Mouse (Mus musculus): ENCODE results near the gene S100a13. TPM values are rescaled to one million over a fixed set of nuclear protein-coding genes. Genes with fewer than 3 reads are reported as not detected.

Gene S100a13
- total RNA-seq (2021): 10 to 100 TPM; 29.1 to 29.8 TPM
- long read RNA-seq, experiment 1, partial matches to known transcripts: 25 of 28 reads
- long read RNA-seq, experiment 1, other reads (novel, unspliced or antisense): 3 of 28 reads
- long read RNA-seq, experiment 2, partial matches to known transcripts: 30 of 32 reads
- long read RNA-seq, experiment 2, other reads (novel, unspliced or antisense): 2 of 32 reads

DNA sequence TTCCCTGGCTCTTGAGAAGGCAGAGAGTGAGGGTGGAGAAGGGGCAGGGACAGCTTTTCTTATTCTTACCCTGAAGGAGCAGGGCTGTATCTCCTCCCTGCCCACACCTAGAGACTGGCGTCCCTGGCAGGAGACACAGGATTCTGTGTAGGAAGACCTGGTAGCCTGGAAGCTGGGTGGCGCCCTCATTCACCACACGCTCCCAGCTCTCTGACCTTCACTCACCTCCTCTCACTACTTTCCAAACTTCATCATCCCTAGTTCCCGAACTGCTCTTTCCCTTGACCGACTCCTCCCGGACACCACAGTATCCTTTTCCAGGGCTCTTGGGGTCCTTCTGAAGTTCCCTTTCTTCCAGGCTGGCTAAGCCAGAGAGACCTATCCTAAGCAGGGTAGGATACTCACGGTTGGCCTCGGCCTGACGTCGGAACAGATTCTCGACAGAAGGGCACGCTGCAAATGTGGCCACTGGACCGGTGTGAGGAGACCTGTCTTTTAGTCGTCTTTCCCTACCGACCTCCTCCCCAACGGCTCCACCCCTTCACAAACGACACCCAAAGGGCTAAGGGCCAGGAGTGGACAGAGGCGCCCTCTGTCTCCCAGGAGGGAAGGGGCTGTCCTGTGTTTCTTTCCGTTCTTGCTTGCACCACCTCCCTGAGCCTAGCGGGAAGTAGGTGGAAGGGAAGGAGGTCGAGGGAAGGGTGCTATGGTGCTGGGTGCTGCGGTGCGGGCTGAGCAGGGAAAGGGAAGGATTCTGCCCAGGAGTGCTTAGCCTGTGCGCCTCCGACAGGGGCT lies at the start of gene S100a13, which contains the start of gene S100a1:
TSS of gene S100a13 (plus strand) at position 640 of the 795 bp plus-strand sequence.
TSS of gene S100a1 (minus strand) at position 597 of the 795 bp plus-strand sequence.
- DNase-seq: peak; percentile 75 to 80
- intact Hi-C loops (cut with DNase I): no loop called here

GRCm38 (mm10) chr3:90464552-90465080 lies 49.6 kb upstream of the S100a13 start:
- peak; percentile 44 to 45 for DNase-seq
- intact Hi-C loops (cut with DNase I): loop anchor here (2.0 to 10.0 kb wide), 2 partner anchors 32 to 170 kb away; partner anchors contain the start of genes Gatad2b and Ints3

GRCm38 (mm10) chr3:90465081-90465685 lies 49.1 kb upstream of the S100a13 start:
- DNase-seq: peak; percentile 42 to 50
- intact Hi-C loops (cut with DNase I): loop anchor here (2.0 to 10.0 kb wide), 2 partner anchors 32 to 170 kb away; partner anchors contain the start of genes Gatad2b and Ints3

- intact Hi-C loops (cut with DNase I): loop anchor here (1.0 to 10.0 kb wide), 3 partner anchors 33 to 171 kb away; partner anchors contain the start of genes Gatad2b and Ints3
- DNase-seq: peak; percentile 68 to 72
These were observed 48.4 kb upstream of the S100a13 start, which contains the start of gene Npr1 for GRCm38 (mm10) chr3:90465686-90466310. Gene Npr1 (minus strand): TSS chr3:90465866.

- intact Hi-C loops (cut with DNase I): loop anchor here (1.0 to 10.0 kb wide), 2 partner anchors 54 to 172 kb away; partner anchors contain the start of gene Gatad2b
- peak; percentile 58 to 76 for DNase-seq
These were observed 47.9 kb upstream of the S100a13 start for GRCm38 (mm10) chr3:90466311-90466766.

- intact Hi-C loops (cut with DNase I): loop anchor here (10.0 kb wide), 1 partner anchor 173 kb away; the partner anchor contains the start of gene Gatad2b
- DNase-seq: no peak
These were observed 46.5 kb upstream of the S100a13 start for GRCm38 (mm10) chr3:90467618-90468300.

GRCm38 (mm10) chr3:90472213-90472612 lies 42.0 kb upstream of the S100a13 start:
- intact Hi-C loops (cut with DNase I): no loop called here
- peak; percentile 32 to 62 for DNase-seq

DNA sequence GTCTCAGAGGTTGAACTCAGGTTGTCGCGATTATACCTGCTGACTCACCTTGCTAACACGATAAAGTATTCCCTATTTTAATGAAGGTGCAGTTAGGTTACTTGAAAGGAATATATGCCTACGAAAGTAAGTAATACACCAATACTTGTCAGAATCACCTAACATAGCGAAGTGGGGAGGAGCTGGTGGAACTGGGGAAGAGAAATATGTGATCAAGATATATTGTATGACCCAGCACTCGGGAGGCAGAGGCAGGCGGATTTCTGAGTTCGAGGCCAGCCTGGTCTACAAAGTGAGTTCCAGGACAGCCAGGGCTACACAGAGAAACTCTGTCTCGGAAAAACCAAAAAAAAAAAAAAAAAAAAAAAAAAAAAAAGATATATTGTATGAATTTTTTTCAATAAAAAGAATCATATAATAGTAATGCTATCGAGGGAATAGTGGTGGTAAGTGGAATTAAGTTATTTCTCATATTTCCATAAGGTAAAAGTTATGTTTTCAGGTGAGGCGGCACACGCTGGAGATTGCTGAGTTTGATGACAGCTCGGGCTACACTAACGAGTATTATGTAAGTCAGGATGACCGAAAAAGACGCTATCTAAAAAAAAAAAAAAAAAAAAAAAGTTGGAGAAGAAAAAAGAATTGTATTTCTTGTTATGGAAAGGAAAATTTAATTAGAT lies 38.9 kb upstream of the S100a13 start:
- no peak for DNase-seq

GRCm38 (mm10) chr3:90475831-90476611 lies 38.2 kb upstream of the S100a13 start, which contains the start of gene Ilf2:
Gene Ilf2 (plus strand): TSS chr3:90476126.
- DNase-seq: peak; percentile 92 to 95
- intact Hi-C loops (cut with DNase I): no loop called here

More for the DNA sequence above, 38.9 kb upstream of the S100a13 start:
- intact Hi-C loops (cut with DNase I): no loop called here

- DNase-seq: no peak
- intact Hi-C loops (cut with DNase I): no loop called here
These were observed 27.2 kb upstream of the S100a13 start for GRCm38 (mm10) chr3:90486998-90487397.

GRCm38 (mm10) chr3:90488576-90488975 lies 25.7 kb upstream of the S100a13 start:
- intact Hi-C loops (cut with DNase I): no loop called here
- DNase-seq: no peak

DNA sequence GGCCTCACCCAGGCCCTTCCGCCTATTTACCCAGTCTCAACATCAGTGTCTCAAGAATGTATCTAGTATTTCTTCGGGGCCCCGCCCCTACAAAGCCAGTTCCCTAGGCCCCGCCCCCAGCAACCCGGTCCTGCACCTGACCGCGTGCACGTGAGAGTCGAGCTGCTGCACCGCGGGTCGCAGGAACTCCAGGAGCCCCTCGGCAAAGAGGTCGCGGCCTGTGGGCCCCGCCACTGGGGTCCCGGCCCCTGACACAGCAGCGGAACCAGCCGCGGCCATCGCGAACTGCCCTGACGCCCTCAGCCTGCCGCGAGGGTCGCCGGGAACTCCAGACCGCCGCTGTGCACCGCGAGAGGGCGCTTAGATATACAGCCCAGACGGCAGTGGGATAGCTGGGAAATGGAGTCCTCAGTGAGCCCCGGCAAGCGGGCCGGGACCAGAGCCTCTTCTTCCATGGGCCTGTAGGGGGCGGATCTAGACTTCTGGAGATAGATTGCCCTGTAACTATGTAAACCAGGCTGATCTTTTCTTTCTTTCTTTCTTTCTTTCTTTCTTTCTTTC lies 23.5 kb upstream of the S100a13 start, which contains the start of gene Snapin:
TSS of gene Snapin (minus strand) at position 338 of the 561 bp plus-strand sequence.
- peak; percentile 95 to 97 for DNase-seq
- intact Hi-C loops (cut with DNase I): loop anchor here (2.0 to 5.0 kb wide), 2 partner anchors 124 to 217 kb away; no protein-coding TSS in a partner anchor

DNA sequence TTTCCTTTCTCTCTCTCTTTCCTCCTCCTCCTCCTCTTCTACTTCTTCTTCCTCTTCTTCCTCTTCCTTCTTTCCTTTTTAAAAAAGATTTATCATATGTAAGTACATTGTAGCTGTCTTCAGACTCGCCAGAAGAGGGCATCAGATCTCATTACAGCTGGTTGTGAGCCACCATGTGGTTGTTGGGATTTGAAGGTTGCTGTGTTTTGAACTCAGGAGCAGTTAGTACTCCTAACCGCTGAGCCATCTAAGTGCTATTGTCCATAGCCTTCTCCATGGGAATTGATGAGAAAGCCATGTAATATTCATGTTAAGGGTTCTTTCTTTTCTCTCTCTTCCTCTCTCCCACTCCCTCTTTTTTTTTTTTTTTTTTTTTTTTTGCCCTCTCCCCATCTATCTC lies 22.9 kb upstream of the S100a13 start:
- intact Hi-C loops (cut with DNase I): loop anchor here (2.0 to 5.0 kb wide), 2 partner anchors 123 to 216 kb away; no protein-coding TSS in a partner anchor
- DNase-seq: peak in 1 of 2 experiments; percentile 36

DNA sequence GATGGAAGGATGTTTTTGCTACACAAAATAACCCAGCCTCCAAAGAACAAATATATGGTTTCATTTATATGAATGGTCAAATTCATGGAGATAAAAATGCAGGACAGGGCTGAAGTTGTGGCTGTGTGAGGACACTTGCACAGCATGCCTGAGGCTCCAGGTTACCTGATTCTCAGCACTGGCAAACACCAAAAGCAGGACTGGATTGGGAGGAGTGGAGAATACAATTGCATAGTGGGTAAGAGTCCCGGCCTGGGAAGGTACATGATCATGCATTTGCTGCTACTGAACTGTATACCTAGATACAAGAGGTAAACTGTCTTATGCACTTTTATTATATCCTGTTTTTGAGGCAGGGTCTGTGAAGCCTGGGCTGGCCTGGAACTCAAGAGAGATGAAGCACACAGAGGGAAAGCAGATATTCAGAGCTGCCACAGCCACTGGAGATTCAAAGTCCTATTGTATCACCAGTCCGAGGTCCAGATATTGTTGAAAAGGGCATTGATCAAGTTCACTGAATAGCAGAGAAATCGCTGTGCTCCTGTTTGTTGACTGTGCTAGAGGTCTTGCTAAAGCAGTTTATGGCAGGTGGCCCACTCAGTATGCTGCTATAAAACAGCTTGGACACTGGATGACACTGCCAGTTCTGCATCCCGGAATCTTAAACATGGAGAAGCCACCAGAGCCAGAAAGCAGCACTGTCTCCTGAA lies 20.2 kb upstream of the S100a13 start:
- DNase-seq: no peak
- intact Hi-C loops (cut with DNase I): loop anchor here (5.0 kb wide), 1 partner anchor 213 kb away; no protein-coding TSS in a partner anchor

- no peak for DNase-seq
- intact Hi-C loops (cut with DNase I): no loop called here
These were observed 18.2 kb upstream of the S100a13 start for GRCm38 (mm10) chr3:90495850-90496525.

DNA sequence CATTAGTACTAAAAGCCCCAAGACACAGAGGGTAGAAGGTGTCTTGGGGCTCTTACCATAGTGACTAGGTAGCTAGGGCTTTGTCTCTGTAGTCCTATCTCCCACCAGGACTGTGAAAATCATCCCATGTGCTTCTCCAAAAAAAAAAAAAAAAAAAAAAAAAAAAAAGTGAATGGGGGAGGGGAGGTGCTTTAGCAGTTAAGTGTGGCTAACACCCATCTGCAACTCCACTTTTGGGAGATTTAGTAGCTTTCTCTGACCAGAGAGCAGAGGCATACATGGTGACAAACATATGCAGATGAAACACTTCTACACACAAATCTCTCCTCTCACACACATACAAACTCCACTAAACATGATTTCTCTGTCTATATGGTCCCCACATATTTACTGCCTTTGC lies 16.6 kb upstream of the S100a13 start:
- intact Hi-C loops (cut with DNase I): no loop called here
- no peak for DNase-seq
